In the genomic region with DNA sequence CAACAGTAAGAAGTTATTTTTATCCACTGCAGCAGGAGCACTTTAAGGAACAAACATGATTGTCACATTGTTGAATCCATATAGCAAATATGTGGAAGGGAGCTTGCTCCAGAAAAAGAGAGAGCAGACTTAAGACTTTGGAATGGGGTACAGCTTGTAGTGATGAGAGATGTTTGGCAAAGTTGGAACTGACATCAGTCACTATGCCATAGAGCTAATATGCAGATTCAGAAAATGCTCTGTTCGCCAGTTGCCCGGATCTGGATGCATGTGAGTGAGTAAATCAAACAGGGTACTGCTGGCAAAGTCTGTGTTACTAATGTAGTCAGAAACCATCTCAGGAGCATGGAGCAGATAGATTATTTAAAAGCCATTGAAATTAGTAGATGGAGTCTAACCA, we compare ENCODE assay signal across 29 mouse cellular contexts. TPM values are rescaled to one million over a fixed set of nuclear protein-coding genes. Genes with fewer than 3 reads are reported as not detected.
A peak's percentile ranks its signal among the peaks of the same experiment; 100 is the strongest.
DNase-seq lines count a peak whose midpoint lies in the region; ATAC-seq and TF ChIP-seq lines count a peak whose summit lies in the region.
"Had no signal": no experiment of that assay in that cellular context is flagged by ENCODE, and none has a peak within 500 bp of the region (broad histone marks: within the 10 kb centered on the region; RNA-seq: fewer than 3 reads in every experiment).

No protein-coding gene starts in this region.

- 58% methylated on average over 2 of the region's 2 CpGs for WGBS in forebrain, embryonic 16.5 days
- WGBS in forebrain, embryonic 11.5 days = 83% methylated on average over 2 of the region's 2 CpGs
- WGBS in heart, embryonic 13.5 days = 55% methylated on average over 2 of the region's 2 CpGs

- no peak for DNase-seq in forebrain, embryonic 11.5 days (ENCODE audit: low spot score)
- DNase-seq in heart, postnatal 14 days = no peak
- no peak for DNase-seq in left cerebral cortex, adult 2 months (ENCODE audit: extremely low spot score in 1 of 2, low spot score in 2 of 2)
- no peak for DNase-seq in left cerebral cortex, adult 8-10 months (ENCODE audit: low spot score in 2 of 2)
- DNase-seq in adipocyte (ENCODE audit: low spot score) = no peak
- DNase-seq: adrenal gland, adult 8-10 months; adrenal gland, postnatal 25 days; cerebellum, adult 11 months; cerebellum, adult 2 months; cerebellum, adult 9-11 months; cerebellum, postnatal 25 days; embryo, embryonic 11 days; gastrocnemius, adult 2 months; gastrocnemius, postnatal 14 days; heart, adult 11 months; heart, postnatal 10 days; kidney, adult 2 months had no signal

- H3K36me3 ChIP-seq in forebrain, embryonic 16.5 days (ENCODE audit: control insufficient read depth, insufficient read depth) = no peaks in the 10 kb centered on the region
- no peaks in the 10 kb centered on the region for H3K36me3 ChIP-seq in forebrain, embryonic 11.5 days (ENCODE audit: control insufficient read depth, insufficient read depth, low read length)
- no peaks in the 10 kb centered on the region for H3K36me3 ChIP-seq in heart, embryonic 13.5 days
- H3K36me3 ChIP-seq: embryonic facial prominence, embryonic 15.5 days; forebrain, embryonic 15.5 days; hindbrain, embryonic 12.5 days; hindbrain, embryonic 15.5 days had no signal

- H3K4me2 ChIP-seq in forebrain, embryonic 16.5 days (ENCODE audit: low read length) = no peak overlapping the region
- H3K4me2 ChIP-seq in forebrain, embryonic 11.5 days (ENCODE audit: low read depth, low read length, severe bottlenecking) = no peak overlapping the region
- no peak overlapping the region for H3K4me2 ChIP-seq in heart, embryonic 13.5 days
- H3K4me2 ChIP-seq: embryonic facial prominence, embryonic 15.5 days; forebrain, embryonic 15.5 days; hindbrain, embryonic 12.5 days; hindbrain, embryonic 15.5 days had no signal

- no peak for TF ChIP-seq POLR2A in cortical plate, adult 2 months (IDR thresholded peaks at IDR 0.05; ENCODE audit: extremely low read depth, insufficient read depth, low read length)

- peak; percentile 49 for ATAC-seq in forebrain, embryonic 16.5 days
- no peak for ATAC-seq in forebrain, embryonic 11.5 days (replicated peaks; ENCODE audit: low FRiP score)
- no peak for ATAC-seq in heart, embryonic 13.5 days (ENCODE audit: extremely low read depth, insufficient number of reproducible peaks, low FRiP score, low TSS enrichment)
- ATAC-seq: CD4-positive, CD25-positive, alpha-beta regulatory T cell, adult 4 months; forebrain, embryonic 15.5 days; intestine, postnatal 0 days had no signal

- intact Hi-C loops in heart, postnatal 14 days (cut with DNase I) = loop anchor here (10.0 kb wide), 1 partner anchor 1186 kb away; no protein-coding TSS in a partner anchor
- intact Hi-C loops in left cerebral cortex, adult 2 months (cut with DNase I) = loop anchor here (2.0 to 10.0 kb wide), 3 partner anchors 286 to 1264 kb away; a partner anchor contains a TSS

- no peak overlapping the region for H3K9ac ChIP-seq in forebrain, embryonic 16.5 days (replicated peaks; ENCODE audit: low read depth, low read length)
- no peak overlapping the region for H3K9ac ChIP-seq in forebrain, embryonic 11.5 days (ENCODE audit: low read length)
- no peak overlapping the region for H3K9ac ChIP-seq in heart, embryonic 13.5 days
- H3K9ac ChIP-seq: embryonic facial prominence, embryonic 15.5 days; forebrain, embryonic 15.5 days; hindbrain, embryonic 12.5 days; hindbrain, embryonic 15.5 days had no signal

- no peaks in the 10 kb centered on the region for H3K9me3 ChIP-seq in forebrain, embryonic 16.5 days (ENCODE audit: control insufficient read depth, low read length)
- H3K9me3 ChIP-seq in forebrain, embryonic 11.5 days (ENCODE audit: control insufficient read depth, low read length) = no peaks in the 10 kb centered on the region
- no peaks in the 10 kb centered on the region for H3K9me3 ChIP-seq in heart, embryonic 13.5 days
- H3K9me3 ChIP-seq: embryonic facial prominence, embryonic 15.5 days; forebrain, embryonic 15.5 days; hindbrain, embryonic 12.5 days; hindbrain, embryonic 15.5 days had no signal

- H3K4me3 ChIP-seq in forebrain, embryonic 16.5 days (replicated peaks; ENCODE audit: low read length) = no peak overlapping the region
- no peak overlapping the region for H3K4me3 ChIP-seq in forebrain, embryonic 11.5 days (ENCODE audit: low read depth, low read length)
- no peak overlapping the region for H3K4me3 ChIP-seq in heart, embryonic 13.5 days
- no peak overlapping the region for H3K4me3 ChIP-seq in left cerebral cortex, adult 2 months
- H3K4me3 ChIP-seq in cortical plate, adult 2 months (ENCODE audit: insufficient read depth, low read length) = no peak overlapping the region
- H3K4me3 ChIP-seq: embryonic facial prominence, embryonic 15.5 days; forebrain, embryonic 15.5 days; gastrocnemius, adult 2 months; hindbrain, embryonic 12.5 days; hindbrain, embryonic 15.5 days had no signal

- H3K27me3 ChIP-seq in forebrain, embryonic 16.5 days (replicated peaks; ENCODE audit: control insufficient read depth, insufficient read depth, low read length) = 0 out of 2 replicates have a peak, but pooled peaks cover 3% of the 10 kb centered on the region
- peaks cover 5% of the 10 kb centered on the region; the same call in 1 of the 2 replicates for H3K27me3 ChIP-seq in forebrain, embryonic 11.5 days (ENCODE audit: control insufficient read depth, insufficient read depth, low read length)
- H3K27me3 ChIP-seq in heart, embryonic 13.5 days (replicated peaks) = peaks cover 15% of the 10 kb centered on the region

- H3K4me1 ChIP-seq in forebrain, embryonic 16.5 days (replicated peaks; ENCODE audit: control insufficient read depth, insufficient read depth, low read length) = peaks cover 18% of the 10 kb centered on the region
- H3K4me1 ChIP-seq in forebrain, embryonic 11.5 days (replicated peaks; ENCODE audit: control insufficient read depth, insufficient read depth, low read length) = peaks cover 2% of the 10 kb centered on the region; the same call in 1 of the 2 replicates
- H3K4me1 ChIP-seq in heart, embryonic 13.5 days = peaks cover 51% of the 10 kb centered on the region
- no peaks in the 10 kb centered on the region; the same call in none of the 2 replicates for H3K4me1 ChIP-seq in cortical plate, adult 2 months (ENCODE audit: control insufficient read depth, insufficient read depth, low read length)

- TF ChIP-seq CTCF in left cerebral cortex, adult 2 months (IDR thresholded peaks at IDR 0.05) = no peak
- TF ChIP-seq CTCF in cortical plate, adult 2 months (IDR thresholded peaks at IDR 0.05; ENCODE audit: extremely low read depth, insufficient read depth, low read length) = no peak

- no peak overlapping the region; the same call in 1 of the 2 replicates for H3K27ac ChIP-seq in forebrain, embryonic 16.5 days (ENCODE audit: low read length)
- no peak overlapping the region for H3K27ac ChIP-seq in forebrain, embryonic 11.5 days (ENCODE audit: low read depth, low read length)
- peak overlapping the region; percentile 42; the same call in 1 of the 2 replicates for H3K27ac ChIP-seq in heart, embryonic 13.5 days (replicated peaks)
- peak overlapping the region; percentile 47 for H3K27ac ChIP-seq in left cerebral cortex, adult 2 months
- peak overlapping the region; percentile 81; the same call in 1 of the 2 replicates for H3K27ac ChIP-seq in cortical plate, adult 2 months (ENCODE audit: insufficient read depth, low read length)
- H3K27ac ChIP-seq: embryonic facial prominence, embryonic 15.5 days; forebrain, embryonic 15.5 days; gastrocnemius, adult 2 months; hindbrain, embryonic 12.5 days; hindbrain, embryonic 15.5 days had no signal

RNA-seq across cellular contexts. Expression of a gene that starts 3.1 kb away (rescaled TPM):
- 15.6 and 19.2 TPM in 2 replicates for polyA plus RNA-seq in forebrain, embryonic 16.5 days (2015; fragmentation: Nextera tagmentation; extraction: Ambion mirVana)
- 56.4 and 62.5 TPM in 2 replicates for polyA plus RNA-seq in forebrain, embryonic 11.5 days (2014; fragmentation: Nextera tagmentation; extraction: Ambion mirVana)
- 8.8 and 9.5 TPM in 2 replicates for polyA plus RNA-seq in heart, embryonic 13.5 days (2015; fragmentation: Nextera tagmentation; extraction: Ambion mirVana)
- under 1 TPM; 0.22 to 0.36 TPM for total RNA-seq in heart, postnatal 14 days (2021)
- 10 to 100 TPM; 12.5 TPM for total RNA-seq in left cerebral cortex, adult 2 months (2021)
- total RNA-seq in left cerebral cortex, adult 8-10 months (2022) = 10 to 100 TPM; 10.0 to 10.9 (median 10.4) TPM
- 6.1 and 6.9 TPM in 2 replicates for polyA plus RNA-seq in cortical plate, adult 2 months (2012; rRNA removed)
- total RNA-seq: common myeloid progenitor, adult 5-6 weeks; hematopoietic stem cell, adult 5-6 weeks; MEL had no signal
- polyA plus RNA-seq: CD4-positive, CD25-positive, alpha-beta regulatory T cell, adult 4 months had no signal

Comparison
In these comparisons a context has a peak if more than half of its experiments do, and no peak if none do; other contexts are left out.
1. H3K27ac ChIP-seq: peak in heart, embryonic 13.5 days (single experiment), left cerebral cortex, adult 2 months (single experiment) and cortical plate, adult 2 months (single experiment); none in forebrain, embryonic 16.5 days (single experiment) and forebrain, embryonic 11.5 days (single experiment).